Mouse (Mus musculus) spleen, adult 2 months (tissue): ENCODE measurements around the gene Crtc1.

Source experiments
- CTCF ChIP-seq: fragments of 200-500 bp; IDR thresholded peaks from 2 replicates; pipeline ENCODE4 v1.5.1; 2011; ENCODE audit warnings: mild to moderate bottlenecking, inconsistent platforms; ENCODE audit not compliant: insufficient read depth, insufficient read length, insufficient replicate concordance; ENCODE audit errors: extremely low read depth
- POLR2A ChIP-seq: fragments of 200-500 bp; IDR thresholded peaks from 2 replicates; pipeline ENCODE4 v1.6.1; 2011; ENCODE audit warnings: low read depth, low read length, inconsistent platforms

GRCm38 (mm10) chr8:70404212-70404611 lies 35.2 kb downstream of the Crtc1 start:
- TF ChIP-seq CTCF = no peak
- no peak for TF ChIP-seq POLR2A
